Mouse (Mus musculus): Measurements from ENCODE around the gene Akap1.

Gene Akap1

GRCm38 (mm10) chr11:88878011-88878410, 13.6 kb upstream of the Akap1 start:
- no peak for DNase-seq (ENCODE audit: low spot score in 2 of 2)

GRCm38 (mm10) chr11:88873667-88874030, 9.3 kb upstream of the Akap1 start:
- DNase-seq (ENCODE audit: low spot score in 2 of 2): no peak

GRCm38 (mm10) chr11:88873027-88873666, 8.8 kb upstream of the Akap1 start:
- no peak for DNase-seq (ENCODE audit: low spot score in 2 of 2)

- DNase-seq (ENCODE audit: low spot score in 2 of 2): no peak
Measured at GRCm38 (mm10) chr11:88869443-88869842, 5.1 kb upstream of the Akap1 start.

- peak in 1 of 2 experiments; percentile 3 for DNase-seq (ENCODE audit: low spot score in 2 of 2)
Measured at GRCm38 (mm10) chr11:88863904-88864457, 405 bp downstream of the Akap1 start.

GRCm38 (mm10) chr11:88863071-88863903, 1.1 kb downstream of the Akap1 start:
- DNase-seq (ENCODE audit: low spot score in 2 of 2): no peak

- no peak for DNase-seq (ENCODE audit: low spot score in 2 of 2)
Measured at GRCm38 (mm10) chr11:88862355-88862754, 2.0 kb downstream of the Akap1 start.

- no peak for DNase-seq (ENCODE audit: low spot score in 2 of 2)
Measured at GRCm38 (mm10) chr11:88861060-88861459, 3.3 kb downstream of the Akap1 start.

GRCm38 (mm10) chr11:88860641-88861040, 3.7 kb downstream of the Akap1 start:
- DNase-seq (ENCODE audit: low spot score in 2 of 2): no peak

GRCm38 (mm10) chr11:88857311-88858005, 6.9 kb downstream of the Akap1 start:
- no peak for DNase-seq (ENCODE audit: low spot score in 2 of 2)

- DNase-seq (ENCODE audit: low spot score in 2 of 2): no peak
Measured at GRCm38 (mm10) chr11:88856383-88856782, 8.0 kb downstream of the Akap1 start.

GRCm38 (mm10) chr11:88855795-88856194, 8.6 kb downstream of the Akap1 start:
- no peak for DNase-seq (ENCODE audit: low spot score in 2 of 2)

- no peak for DNase-seq (ENCODE audit: low spot score in 2 of 2)
Measured at GRCm38 (mm10) chr11:88853588-88853987, 10.8 kb downstream of the Akap1 start.

GRCm38 (mm10) chr11:88852806-88853205, 11.6 kb downstream of the Akap1 start:
- DNase-seq (ENCODE audit: low spot score in 2 of 2): no peak

GRCm38 (mm10) chr11:88851049-88851825, 13.1 kb downstream of the Akap1 start:
- DNase-seq (ENCODE audit: low spot score in 2 of 2): no peak

- no peak for DNase-seq (ENCODE audit: low spot score in 2 of 2)
Measured at GRCm38 (mm10) chr11:88849732-88850131, 14.7 kb downstream of the Akap1 start.

- no peak for DNase-seq (ENCODE audit: low spot score in 2 of 2)
Measured at GRCm38 (mm10) chr11:88849284-88849683, 15.1 kb downstream of the Akap1 start.

- no peak for DNase-seq (ENCODE audit: low spot score in 2 of 2)
Measured at GRCm38 (mm10) chr11:88848590-88848989, 15.8 kb downstream of the Akap1 start.

- no peak for DNase-seq (ENCODE audit: low spot score in 2 of 2)
Measured at GRCm38 (mm10) chr11:88847281-88848006, 16.9 kb downstream of the Akap1 start.

GRCm38 (mm10) chr11:88844384-88844783, 20.0 kb downstream of the Akap1 start:
- DNase-seq (ENCODE audit: low spot score in 2 of 2): no peak

GRCm38 (mm10) chr11:88843305-88843704, 21.1 kb downstream of the Akap1 start:
- no peak for DNase-seq (ENCODE audit: low spot score in 2 of 2)
